Mouse (Mus musculus): ENCODE measurements around the gene Itgav. TPM values are rescaled to one million over a fixed set of nuclear protein-coding genes. Genes with fewer than 3 reads are reported as not detected.

Gene Itgav
- polyA plus RNA-seq, 1 experiment from 2014 or later = 76.1 TPM

GRCm38 (mm10) chr2:83683731-83684519 lies 40.3 kb upstream of the Itgav start:
- H3K4me1 ChIP-seq (ENCODE audit: control insufficient read depth, insufficient read depth, low read length) = no peaks in the 10 kb centered on the region
- no peak overlapping the region for H3K4me3 ChIP-seq (ENCODE audit: low read depth, low read length)
- no peak overlapping the region for H3K27ac ChIP-seq (replicated peaks; ENCODE audit: low read depth, low read length)
- no peaks in the 10 kb centered on the region for H3K9me3 ChIP-seq (replicated peaks; ENCODE audit: control insufficient read depth, low read length)
- H3K9ac ChIP-seq (replicated peaks; ENCODE audit: low read length) = no peak overlapping the region
- WGBS = 84% methylated on average over 9 of the region's 9 CpGs
- no peaks in the 10 kb centered on the region for H3K36me3 ChIP-seq (replicated peaks; ENCODE audit: control insufficient read depth, insufficient read depth, low read depth, low read length)
- H3K27me3 ChIP-seq (ENCODE audit: control insufficient read depth, insufficient read depth, low read length) = no peaks in the 10 kb centered on the region
- no peak overlapping the region for H3K4me2 ChIP-seq (ENCODE audit: low read depth, low read length)
- DNase-seq (ENCODE audit: low spot score) (no peak), ATAC-seq (replicated peaks; ENCODE audit: insufficient number of reproducible peaks, low FRiP score, low TSS enrichment, low read depth) (no peak)

GRCm38 (mm10) chr2:83684691-83685090 lies 39.5 kb upstream of the Itgav start:
- WGBS = 83% methylated on average over 8 of the region's 8 CpGs
- Histone ChIP-seq H3K9me3 (replicated peaks; ENCODE audit: control insufficient read depth, low read length) (no peaks in the 10 kb centered on the region), H3K36me3 (replicated peaks; ENCODE audit: control insufficient read depth, insufficient read depth, low read depth, low read length) (no peaks in the 10 kb centered on the region), H3K4me2 (ENCODE audit: low read depth, low read length) (no peak overlapping the region), H3K4me1 (ENCODE audit: control insufficient read depth, insufficient read depth, low read length) (no peaks in the 10 kb centered on the region), H3K27ac (replicated peaks; ENCODE audit: low read depth, low read length) (no peak overlapping the region), H3K27me3 (ENCODE audit: control insufficient read depth, insufficient read depth, low read length) (no peaks in the 10 kb centered on the region), H3K4me3 (ENCODE audit: low read depth, low read length) (no peak overlapping the region), H3K9ac (replicated peaks; ENCODE audit: low read length) (no peak overlapping the region)
- DNase-seq (ENCODE audit: low spot score) (no peak), ATAC-seq (replicated peaks; ENCODE audit: insufficient number of reproducible peaks, low FRiP score, low TSS enrichment, low read depth) (no peak)

DNA sequence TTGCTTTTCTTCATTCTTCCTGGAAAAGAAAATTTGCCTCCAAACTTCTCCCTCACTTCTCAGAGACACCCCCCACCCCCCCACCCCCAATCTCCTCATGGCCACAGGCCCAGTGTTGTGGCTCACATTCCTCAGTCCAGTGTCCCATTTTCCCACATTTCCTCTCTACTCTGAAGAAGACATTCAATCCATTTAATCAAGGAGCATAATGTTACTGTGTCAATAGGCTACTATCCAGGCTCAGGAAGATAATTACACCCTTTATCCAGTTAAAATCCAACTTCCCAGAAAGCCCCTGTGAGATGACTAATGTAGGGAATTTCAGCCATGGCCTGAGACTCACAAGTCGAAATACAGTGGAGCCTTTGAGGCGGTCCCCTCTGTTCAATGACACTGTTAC lies 33.8 kb upstream of the Itgav start:
- no peaks in the 10 kb centered on the region for H3K4me1 ChIP-seq (ENCODE audit: control insufficient read depth, insufficient read depth, low read length)
- no peaks in the 10 kb centered on the region for H3K27me3 ChIP-seq (ENCODE audit: control insufficient read depth, insufficient read depth, low read length)
- H3K9ac ChIP-seq (replicated peaks; ENCODE audit: low read length) = no peak overlapping the region
- ATAC-seq (replicated peaks; ENCODE audit: insufficient number of reproducible peaks, low FRiP score, low TSS enrichment, low read depth) (no peak), DNase-seq (ENCODE audit: low spot score) (no peak)
- no peaks in the 10 kb centered on the region for H3K9me3 ChIP-seq (replicated peaks; ENCODE audit: control insufficient read depth, low read length)
- H3K27ac ChIP-seq (replicated peaks; ENCODE audit: low read depth, low read length) = no peak overlapping the region
- H3K4me2 ChIP-seq (ENCODE audit: low read depth, low read length) = no peak overlapping the region
- H3K4me3 ChIP-seq (ENCODE audit: low read depth, low read length) = no peak overlapping the region
- H3K36me3 ChIP-seq (replicated peaks; ENCODE audit: control insufficient read depth, insufficient read depth, low read depth, low read length) = no peaks in the 10 kb centered on the region
- WGBS = 57% methylated on average over 2 of the region's 2 CpGs

DNA sequence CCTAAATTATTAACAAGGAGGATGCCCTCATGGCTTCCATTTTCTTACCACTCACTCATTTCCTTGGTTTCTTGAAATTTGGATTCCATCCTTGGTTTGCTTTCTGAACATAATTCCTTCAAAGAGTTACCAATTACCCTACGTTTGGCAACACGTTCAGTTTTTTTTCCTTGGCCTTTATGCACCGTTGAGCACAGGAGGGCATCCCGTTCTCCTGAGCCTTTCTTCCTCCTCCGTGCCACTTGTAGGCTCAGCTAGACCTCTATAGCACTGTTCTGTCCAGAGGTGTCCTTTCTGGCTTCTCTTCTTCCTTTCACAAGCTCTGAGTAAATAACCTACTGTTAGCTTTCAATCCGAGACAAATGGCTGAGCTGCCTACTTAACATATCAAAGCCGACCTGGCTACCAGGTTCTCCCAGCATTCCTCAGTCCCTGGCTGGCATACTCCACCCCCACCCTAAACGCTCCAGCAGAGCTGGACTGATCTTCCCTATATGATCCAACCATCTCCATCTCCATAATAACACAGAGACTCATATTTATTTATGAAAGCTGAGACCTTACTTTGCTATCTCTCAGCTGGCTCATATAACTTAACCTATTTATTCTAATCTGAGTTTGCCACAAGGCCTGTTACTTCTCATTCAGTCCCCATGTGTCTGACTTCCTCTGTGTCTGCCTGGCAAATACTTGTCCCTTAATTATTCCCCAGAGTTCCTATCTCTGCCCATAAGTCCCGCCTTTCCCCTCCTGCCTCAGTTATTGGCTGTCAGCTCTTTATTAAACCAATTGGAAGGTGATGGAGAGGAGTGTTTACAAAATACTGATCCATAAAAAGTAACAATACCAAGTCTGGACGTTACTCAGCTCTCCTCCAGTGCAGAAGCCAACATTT lies 31.3 kb upstream of the Itgav start:
- Histone ChIP-seq H3K4me1 (ENCODE audit: control insufficient read depth, insufficient read depth, low read length) (no peaks in the 10 kb centered on the region), H3K36me3 (replicated peaks; ENCODE audit: control insufficient read depth, insufficient read depth, low read depth, low read length) (no peaks in the 10 kb centered on the region), H3K9ac (replicated peaks; ENCODE audit: low read length) (no peak overlapping the region), H3K4me3 (ENCODE audit: low read depth, low read length) (no peak overlapping the region), H3K27me3 (ENCODE audit: control insufficient read depth, insufficient read depth, low read length) (no peaks in the 10 kb centered on the region), H3K27ac (replicated peaks; ENCODE audit: low read depth, low read length) (no peak overlapping the region), H3K4me2 (ENCODE audit: low read depth, low read length) (no peak overlapping the region), H3K9me3 (replicated peaks; ENCODE audit: control insufficient read depth, low read length) (no peaks in the 10 kb centered on the region)
- ATAC-seq (replicated peaks; ENCODE audit: insufficient number of reproducible peaks, low FRiP score, low TSS enrichment, low read depth) (no peak), DNase-seq (ENCODE audit: low spot score) (no peak)
- WGBS = 31% methylated on average over 10 of the region's 10 CpGs

DNA sequence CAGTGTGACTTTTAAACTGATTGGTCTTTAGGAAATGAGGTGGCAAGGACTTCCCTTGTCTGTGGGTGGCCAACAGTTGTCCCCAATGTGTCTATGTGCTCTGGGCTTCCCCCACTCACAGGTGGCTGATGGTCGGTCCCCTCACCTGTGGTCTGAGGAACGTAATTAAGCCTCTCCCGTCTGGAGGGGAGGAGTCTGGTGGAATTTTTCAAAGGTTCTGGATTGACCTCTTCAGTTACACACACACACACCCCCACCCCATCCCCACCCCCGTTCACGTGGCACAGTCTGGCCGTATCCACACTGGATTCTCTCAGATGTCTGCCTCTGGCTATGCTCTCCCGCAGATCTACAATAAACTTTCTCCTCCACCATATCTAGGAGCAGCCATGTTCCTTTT lies 30.1 kb upstream of the Itgav start:
- 65% methylated on average over 7 of the region's 7 CpGs for WGBS
- no peaks in the 10 kb centered on the region for H3K4me1 ChIP-seq (ENCODE audit: control insufficient read depth, insufficient read depth, low read length)
- ATAC-seq (replicated peaks; ENCODE audit: insufficient number of reproducible peaks, low FRiP score, low TSS enrichment, low read depth) = peak; percentile 45

DNA sequence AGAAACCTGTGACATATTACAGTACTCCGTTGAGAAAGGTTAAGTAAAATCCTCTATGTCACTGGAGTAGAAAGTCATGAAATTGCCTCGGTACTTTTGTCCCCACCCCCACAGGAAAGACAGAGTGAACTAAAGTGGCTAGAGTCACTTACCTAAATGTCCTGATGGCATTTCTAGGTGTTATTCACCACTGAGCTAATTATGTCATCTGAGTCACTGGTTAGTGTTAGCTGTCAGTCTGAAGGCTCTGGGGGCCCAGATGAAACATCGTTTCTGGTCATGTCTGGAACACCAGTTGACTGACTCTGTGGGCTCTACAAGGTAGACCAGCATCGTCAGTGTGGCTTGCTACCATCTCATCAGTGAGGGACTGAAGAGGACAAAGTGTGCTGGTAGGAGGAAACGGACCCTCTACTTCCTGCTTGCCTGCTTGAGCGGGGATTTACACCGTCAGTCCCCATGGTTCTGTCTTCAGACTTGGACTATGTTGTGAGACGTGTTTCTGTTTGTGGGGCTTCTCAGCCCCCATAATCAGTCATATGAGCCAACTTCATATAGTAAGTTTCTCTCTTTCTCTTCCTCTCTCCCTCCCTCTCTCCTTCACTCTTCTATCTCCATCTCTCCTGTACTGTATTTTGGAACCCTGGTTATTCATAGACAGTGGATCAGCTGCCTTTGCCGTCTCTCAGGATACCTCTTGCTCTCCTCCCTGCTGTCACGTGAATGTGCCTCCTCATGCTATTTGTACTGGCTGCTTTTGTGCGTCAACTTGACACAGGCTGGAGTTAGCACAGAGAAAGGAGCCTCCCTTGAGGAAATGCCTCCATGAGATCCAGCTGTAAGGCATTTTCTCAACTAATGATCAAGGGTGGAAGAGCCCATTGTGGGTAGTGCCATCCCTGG lies 28.6 kb upstream of the Itgav start:
- 79% methylated on average over 11 of the region's 11 CpGs for WGBS

More for the DNA sequence above, 30.1 kb upstream of the Itgav start:
- H3K9ac ChIP-seq (replicated peaks; ENCODE audit: low read length) = no peak overlapping the region
- no peak overlapping the region for H3K4me2 ChIP-seq (ENCODE audit: low read depth, low read length)
- no peaks in the 10 kb centered on the region for H3K27me3 ChIP-seq (ENCODE audit: control insufficient read depth, insufficient read depth, low read length)
- no peaks in the 10 kb centered on the region for H3K36me3 ChIP-seq (replicated peaks; ENCODE audit: control insufficient read depth, insufficient read depth, low read depth, low read length)
- H3K4me3 ChIP-seq (ENCODE audit: low read depth, low read length) = no peak overlapping the region
- no peak for DNase-seq (ENCODE audit: low spot score)
- no peak overlapping the region for H3K27ac ChIP-seq (replicated peaks; ENCODE audit: low read depth, low read length)
- no peaks in the 10 kb centered on the region for H3K9me3 ChIP-seq (replicated peaks; ENCODE audit: control insufficient read depth, low read length)

DNA sequence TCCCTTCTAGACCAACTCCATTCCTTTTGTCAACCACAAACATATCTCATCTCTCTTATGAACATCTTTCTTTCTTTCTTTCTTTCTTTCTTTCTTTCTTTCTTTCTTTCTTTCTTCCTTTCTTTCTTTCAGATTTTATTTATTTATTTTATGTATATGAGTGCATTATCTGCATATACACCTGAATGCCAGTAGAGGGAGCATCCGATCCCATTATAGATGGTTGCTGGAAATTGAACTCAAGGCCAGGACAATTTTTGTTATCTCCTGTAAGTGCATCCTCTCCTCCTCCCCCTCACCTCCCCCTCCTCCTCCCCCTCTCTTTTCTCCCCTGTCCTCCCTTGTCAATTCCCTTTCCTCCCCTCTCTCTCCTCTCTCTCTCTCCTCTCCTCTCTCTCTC lies 25.7 kb upstream of the Itgav start:
- H3K9me3 ChIP-seq (replicated peaks; ENCODE audit: control insufficient read depth, low read length) = no peaks in the 10 kb centered on the region
- WGBS = 71% methylated on average over 1 of the region's 1 CpGs

More for the DNA sequence above, 28.6 kb upstream of the Itgav start:
- Histone ChIP-seq H3K4me1 (ENCODE audit: control insufficient read depth, insufficient read depth, low read length) (no peaks in the 10 kb centered on the region), H3K4me2 (ENCODE audit: low read depth, low read length) (no peak overlapping the region), H3K27me3 (ENCODE audit: control insufficient read depth, insufficient read depth, low read length) (no peaks in the 10 kb centered on the region), H3K9ac (replicated peaks; ENCODE audit: low read length) (no peak overlapping the region), H3K9me3 (replicated peaks; ENCODE audit: control insufficient read depth, low read length) (no peaks in the 10 kb centered on the region), H3K4me3 (ENCODE audit: low read depth, low read length) (no peak overlapping the region), H3K27ac (replicated peaks; ENCODE audit: low read depth, low read length) (no peak overlapping the region), H3K36me3 (replicated peaks; ENCODE audit: control insufficient read depth, insufficient read depth, low read depth, low read length) (no peaks in the 10 kb centered on the region)
- DNase-seq (ENCODE audit: low spot score) (no peak), ATAC-seq (replicated peaks; ENCODE audit: insufficient number of reproducible peaks, low FRiP score, low TSS enrichment, low read depth) (no peak)

More for the DNA sequence above, 25.7 kb upstream of the Itgav start:
- H3K4me2 ChIP-seq (ENCODE audit: low read depth, low read length) = no peak overlapping the region
- no peak for DNase-seq (ENCODE audit: low spot score)
- no peak for ATAC-seq (replicated peaks; ENCODE audit: insufficient number of reproducible peaks, low FRiP score, low TSS enrichment, low read depth)
- no peaks in the 10 kb centered on the region for H3K4me1 ChIP-seq (ENCODE audit: control insufficient read depth, insufficient read depth, low read length)
- no peak overlapping the region for H3K27ac ChIP-seq (replicated peaks; ENCODE audit: low read depth, low read length)
- no peaks in the 10 kb centered on the region for H3K36me3 ChIP-seq (replicated peaks; ENCODE audit: control insufficient read depth, insufficient read depth, low read depth, low read length)
- no peak overlapping the region for H3K9ac ChIP-seq (replicated peaks; ENCODE audit: low read length)
- no peak overlapping the region for H3K4me3 ChIP-seq (ENCODE audit: low read depth, low read length)
- H3K27me3 ChIP-seq (ENCODE audit: control insufficient read depth, insufficient read depth, low read length) = no peaks in the 10 kb centered on the region
